Mouse (Mus musculus) stomach, embryonic 14.5 days (tissue): ENCODE measurements at regions not wholly inside any gene's neighbourhood (a gene's known extent, or its start where the extent isn't known, plus 50 kb on each side); places are given as distances from the start of the nearest gene placed in this dataset.

Experiments used
- ATAC-seq: fragments of 200-750 bp; cut with Nextera tagmentation; 2 replicates; pipeline ENCODE4 v1.8.0; 2017; ENCODE audit warnings: low read depth, moderate TSS enrichment; ENCODE audit not compliant: insufficient number of reproducible peaks, insufficient read depth, low FRiP score
- H3K27ac ChIP-seq: fragments of 300-500 bp; sonication (generic); 2 replicates; pipeline ENCODE4 v1.5.1; 2014; ENCODE audit warnings: mild to moderate bottlenecking, low read length, moderate library complexity, mixed read lengths
- H3K27me3 ChIP-seq: fragments of 300-500 bp; sonication (generic); 2 replicates; pipeline ENCODE4 v1.6.1; 2014; ENCODE audit warnings: low read length, control low read depth, mixed read lengths; ENCODE audit not compliant: control insufficient read depth, insufficient read depth
- H3K36me3 ChIP-seq: fragments of 300-500 bp; sonication (generic); 2 replicates; pipeline ENCODE4 v1.6.1; 2014; ENCODE audit warnings: mild to moderate bottlenecking, control low read depth, low read length, moderate library complexity, mixed read lengths; ENCODE audit not compliant: control insufficient read depth, insufficient read depth
- H3K4me1 ChIP-seq: fragments of 300-500 bp; sonication (generic); 2 replicates; pipeline ENCODE4 v1.6.1; 2014; ENCODE audit warnings: low read length, control low read depth, mixed read lengths; ENCODE audit not compliant: control insufficient read depth, insufficient read depth
- H3K4me2 ChIP-seq: fragments of 300-500 bp; sonication (generic); replicated peaks from 2 replicates; pipeline ENCODE4 v1.6.1; 2014; ENCODE audit warnings: low read depth, low read length, control low read depth
- H3K4me3 ChIP-seq: fragments of 300-500 bp; sonication (generic); 2 replicates; pipeline ENCODE4 v1.5.1; 2014; ENCODE audit warnings: low read depth, low read length, control low read depth
- H3K9ac ChIP-seq: fragments of 300-500 bp; sonication (generic); replicated peaks from 2 replicates; pipeline ENCODE4 v1.6.1; 2014; ENCODE audit warnings: low read depth, mild to moderate bottlenecking, control low read depth, low read length, moderate library complexity, mixed read lengths
- H3K9me3 ChIP-seq: fragments of 300-500 bp; sonication (generic); 2 replicates; pipeline ENCODE4 v1.6.1; 2016; ENCODE audit warnings: low read depth, low read length, control low read depth; ENCODE audit not compliant: control insufficient read depth
- WGBS: fragments of 180-500 bp; shearing (Covaris S2); extraction: QIAGEN DNeasy Blood & Tissue Kit; methylation state at CpG from one replicate; pipeline ENCODE4 v1.1.7; 2014; 5-methylcytosine and 5-hydroxymethylcytosine counted together

DNA sequence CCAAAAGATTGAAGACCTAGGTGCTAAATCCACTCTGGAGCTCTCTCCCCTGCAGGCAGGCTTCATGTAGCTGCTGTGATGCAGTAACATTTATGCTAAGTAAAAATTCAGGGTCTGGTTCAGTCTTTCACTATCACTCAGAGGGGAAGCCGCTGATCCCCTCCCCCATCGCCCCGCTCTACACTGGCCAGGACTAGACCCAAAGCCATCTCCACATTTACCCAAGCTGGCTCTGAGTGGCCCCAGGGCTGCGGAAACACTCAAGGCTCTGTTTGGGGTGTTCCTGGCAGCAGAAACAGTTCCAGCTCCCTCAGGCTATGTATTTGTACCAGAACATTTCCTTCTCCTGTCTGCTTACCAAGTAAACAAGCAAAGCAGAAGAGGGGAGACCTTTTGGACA is 85.5 kb upstream of the Gm26657 start:
- H3K4me3 ChIP-seq: no peak overlapping the region
- no peak overlapping the region for H3K4me2 ChIP-seq
- no peaks in the 10 kb centered on the region for H3K36me3 ChIP-seq
- no peaks in the 10 kb centered on the region for H3K9me3 ChIP-seq
- ATAC-seq: no peak
- H3K9ac ChIP-seq: no peak overlapping the region
- WGBS: 76% methylated on average over 4 of the region's 4 CpGs
- H3K27me3 ChIP-seq: no peaks in the 10 kb centered on the region
- H3K27ac ChIP-seq: no peak overlapping the region
- H3K4me1 ChIP-seq: no peaks in the 10 kb centered on the region

DNA sequence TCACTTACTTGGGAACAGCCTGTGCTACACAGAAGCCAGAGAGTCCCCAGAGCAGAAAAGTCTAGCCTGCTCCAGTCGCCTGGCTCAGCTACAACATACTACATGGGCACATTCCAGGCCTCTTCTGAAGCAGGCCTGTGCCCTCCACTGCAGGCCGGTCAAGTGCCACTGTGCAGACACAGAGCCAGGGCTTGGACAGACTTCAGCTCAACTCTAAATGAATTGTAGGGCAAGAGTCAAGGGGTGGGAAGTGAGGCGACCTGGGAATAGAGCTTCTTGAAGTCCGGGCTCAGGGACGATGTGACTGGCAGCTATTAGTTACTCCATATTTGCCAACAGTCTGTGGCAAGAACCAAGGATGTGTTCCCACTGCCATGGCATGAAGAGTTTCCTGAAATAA is 87.1 kb upstream of the Gm26657 start:
- H3K9ac ChIP-seq: no peak overlapping the region
- no peak overlapping the region for H3K27ac ChIP-seq
- no peaks in the 10 kb centered on the region for H3K9me3 ChIP-seq
- no peak overlapping the region for H3K4me2 ChIP-seq
- whole genome bisulfite sequencing: 72% methylated on average over 5 of the region's 5 CpGs
- ATAC-seq: no peak
- no peaks in the 10 kb centered on the region for H3K27me3 ChIP-seq
- no peaks in the 10 kb centered on the region for H3K4me1 ChIP-seq
- H3K4me3 ChIP-seq: no peak overlapping the region
- H3K36me3 ChIP-seq: no peaks in the 10 kb centered on the region

DNA sequence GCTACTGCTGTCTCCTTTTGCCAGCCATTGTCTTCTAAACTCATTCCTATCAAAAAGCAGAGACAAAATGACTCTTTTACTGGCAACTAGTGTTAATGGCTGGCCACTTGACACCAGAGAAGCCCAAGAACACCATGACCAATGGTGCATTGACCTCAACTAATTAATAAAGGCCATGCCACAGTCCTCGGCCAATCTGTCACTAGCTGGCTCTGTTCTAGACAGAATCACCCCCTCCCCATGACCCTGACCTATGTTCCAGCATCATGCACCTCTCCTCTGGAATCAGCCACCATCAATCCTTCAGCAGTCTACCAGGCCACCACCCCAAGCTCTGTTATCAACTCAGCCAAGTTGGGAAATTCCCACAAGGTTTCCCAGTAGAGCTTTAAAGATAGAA is 90.1 kb upstream of the Gm26657 start:
- 65% methylated on average over 1 of the region's 1 CpGs for WGBS
- H3K4me2 ChIP-seq: no peak overlapping the region
- no peaks in the 10 kb centered on the region for H3K36me3 ChIP-seq
- no peak overlapping the region for H3K27ac ChIP-seq
- no peak overlapping the region for H3K9ac ChIP-seq
- no peaks in the 10 kb centered on the region for H3K9me3 ChIP-seq
- H3K4me3 ChIP-seq: no peak overlapping the region
- no peak for ATAC-seq
- H3K27me3 ChIP-seq: no peaks in the 10 kb centered on the region
- no peaks in the 10 kb centered on the region for H3K4me1 ChIP-seq

DNA sequence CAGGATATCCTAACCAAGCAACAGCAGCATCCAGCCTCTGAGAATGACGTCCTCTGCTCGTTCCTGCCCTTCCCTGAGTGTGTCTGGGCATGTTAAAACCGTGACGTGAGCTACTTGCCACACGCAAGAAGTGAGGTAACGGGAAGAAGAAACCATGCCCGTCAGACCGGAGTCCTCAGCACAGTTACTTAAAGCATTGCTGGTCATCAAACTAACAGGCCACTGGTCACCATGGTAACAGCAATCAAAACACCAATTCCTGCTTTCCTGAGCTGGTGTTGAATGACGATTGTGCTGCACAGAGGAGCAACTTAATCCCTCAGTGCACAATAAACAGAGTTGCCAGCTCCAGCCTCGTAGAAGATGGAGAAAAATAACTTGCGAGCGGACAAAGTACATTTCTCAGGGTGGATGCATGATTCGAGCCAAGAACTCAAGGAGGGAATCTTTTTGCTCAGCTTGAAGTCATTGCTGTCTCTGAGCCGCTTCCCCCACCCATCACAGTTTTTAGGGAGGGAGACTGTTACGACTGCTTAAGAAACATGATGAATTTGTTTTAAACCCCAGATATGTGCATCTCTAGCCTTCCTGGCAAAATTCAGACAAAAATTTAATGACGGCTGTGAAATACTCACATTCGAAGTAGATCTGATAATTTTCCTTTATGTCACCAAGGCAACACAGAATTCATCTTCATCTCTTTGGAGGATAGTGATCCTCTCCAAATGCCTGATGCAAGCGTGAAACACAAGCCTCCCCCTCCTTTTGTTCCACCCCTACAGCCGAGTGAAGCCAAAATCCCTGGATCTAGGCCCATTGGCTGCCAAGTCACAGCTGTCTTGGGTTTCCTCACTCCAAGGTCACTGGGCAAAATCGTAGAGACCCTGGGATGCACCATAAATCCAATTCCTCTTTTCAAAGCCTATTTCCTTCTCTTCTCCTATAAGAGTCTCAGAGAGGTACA is 95.6 kb upstream of the Gm26657 start:
- Histone ChIP-seq H3K27me3 (no peaks in the 10 kb centered on the region), H3K9me3 (no peaks in the 10 kb centered on the region), H3K36me3 (no peaks in the 10 kb centered on the region), H3K27ac (no peak overlapping the region), H3K4me3 (no peak overlapping the region), H3K4me1 (peaks cover 11% of the 10 kb centered on the region), H3K4me2 (0 out of 2 replicates have a peak overlapping the region, but pooled peaks have one; percentile 1), H3K9ac (no peak overlapping the region)
- no peak for ATAC-seq
- WGBS: 33% methylated on average over 20 of the region's 20 CpGs

DNA sequence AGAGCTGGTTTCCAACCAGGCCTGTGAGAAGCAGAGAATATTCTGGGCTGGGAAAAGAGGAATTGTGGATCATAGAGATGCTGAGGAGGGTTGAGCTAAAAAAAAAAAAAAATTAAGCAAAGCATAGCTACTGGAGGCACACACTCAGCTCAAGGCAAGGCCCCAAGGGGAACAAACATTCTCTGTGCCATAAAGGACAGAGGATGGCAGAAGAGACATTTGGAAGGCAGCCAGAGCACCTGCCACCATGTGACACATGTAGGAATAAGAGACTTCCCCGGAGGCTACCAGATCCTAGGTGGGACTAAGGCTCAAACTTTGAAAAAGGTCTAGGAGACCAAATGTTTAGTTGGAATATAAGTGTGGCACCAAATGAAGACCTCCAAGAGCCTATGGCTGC is 96.4 kb upstream of the Gm26657 start:
- 62% methylated on average over 1 of the region's 1 CpGs for WGBS
- no peak overlapping the region for H3K9ac ChIP-seq
- H3K9me3 ChIP-seq: no peaks in the 10 kb centered on the region
- no peak overlapping the region for H3K4me3 ChIP-seq
- no peak overlapping the region for H3K27ac ChIP-seq
- H3K4me1 ChIP-seq: peaks cover 11% of the 10 kb centered on the region
- H3K36me3 ChIP-seq: no peaks in the 10 kb centered on the region
- H3K4me2 ChIP-seq: no peak overlapping the region
- no peaks in the 10 kb centered on the region for H3K27me3 ChIP-seq
- ATAC-seq: no peak

DNA sequence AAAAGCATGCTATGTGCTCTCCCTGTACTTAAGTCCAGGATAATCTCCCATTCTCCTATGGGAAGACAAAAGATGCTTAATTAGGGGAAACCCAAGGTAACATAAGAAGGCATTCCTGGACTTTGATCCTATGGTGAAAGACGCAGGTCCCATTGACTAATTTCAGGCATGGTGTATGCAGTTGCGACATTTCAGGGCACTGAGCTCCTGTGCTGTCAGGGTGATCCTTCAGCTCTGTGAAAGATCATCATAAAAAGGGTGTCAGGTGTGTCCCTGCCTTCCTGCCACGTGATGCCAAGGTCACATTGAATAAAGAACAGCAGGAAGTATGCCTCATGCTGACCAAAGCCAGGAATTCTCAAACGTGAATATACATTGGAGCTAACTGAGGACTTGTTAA is 100.2 kb upstream of the Gm26657 start:
- no peak overlapping the region for H3K9ac ChIP-seq
- no peak for ATAC-seq
- WGBS: 47% methylated on average over 4 of the region's 4 CpGs

DNA sequence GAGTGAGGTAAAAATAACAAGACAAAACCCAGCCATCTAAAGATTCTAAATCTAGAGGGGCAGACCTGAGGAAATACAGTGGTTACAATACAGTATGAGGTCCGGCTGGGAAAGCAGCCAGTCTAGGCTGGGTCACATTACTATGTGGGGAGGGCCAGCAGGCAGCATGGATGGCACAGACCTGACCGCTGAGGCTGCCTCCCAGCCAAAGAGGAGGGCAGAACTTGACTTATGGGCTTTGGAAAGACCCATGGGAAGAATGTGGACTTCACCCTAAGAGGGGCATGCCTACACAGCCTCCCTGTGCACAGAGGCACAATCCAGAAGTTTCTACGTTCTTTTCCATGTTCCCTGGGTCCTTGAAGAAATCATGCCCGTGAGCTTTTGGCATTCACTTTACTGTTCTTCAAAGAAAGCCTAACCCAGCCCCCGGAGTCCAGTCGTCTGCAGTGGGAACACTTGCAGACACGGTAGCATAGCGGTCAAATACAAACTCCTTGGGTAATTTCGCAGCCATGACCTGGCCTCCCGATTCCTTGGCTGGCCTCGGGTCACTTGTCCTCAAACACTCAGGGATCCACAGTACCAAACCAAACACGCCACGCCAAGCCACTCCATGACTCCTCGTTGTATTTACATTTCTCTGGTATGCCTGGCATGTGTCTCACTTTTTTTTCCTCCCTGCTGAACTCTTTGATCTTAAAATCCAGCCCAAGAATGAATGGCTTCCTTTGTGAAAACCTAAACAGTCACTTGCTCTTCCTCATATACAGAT is 101.0 kb upstream of the Gm26657 start:
- 23% methylated on average over 14 of the region's 14 CpGs for WGBS
- Histone ChIP-seq H3K36me3 (no peaks in the 10 kb centered on the region), H3K4me2 (no peak overlapping the region), H3K27ac (no peak overlapping the region), H3K4me1 (peaks cover 4% of the 10 kb centered on the region; the same call in 1 of the 2 replicates), H3K9me3 (no peaks in the 10 kb centered on the region), H3K27me3 (no peaks in the 10 kb centered on the region), H3K4me3 (no peak overlapping the region), H3K9ac (no peak overlapping the region)
- ATAC-seq: no peak

More for the DNA sequence above, 100.2 kb upstream of the Gm26657 start:
- no peak overlapping the region for H3K4me2 ChIP-seq
- no peak overlapping the region for H3K27ac ChIP-seq
- no peak overlapping the region for H3K4me3 ChIP-seq
- H3K27me3 ChIP-seq: no peaks in the 10 kb centered on the region
- no peaks in the 10 kb centered on the region for H3K9me3 ChIP-seq
- no peaks in the 10 kb centered on the region for H3K36me3 ChIP-seq
- peaks cover 11% of the 10 kb centered on the region for H3K4me1 ChIP-seq

DNA sequence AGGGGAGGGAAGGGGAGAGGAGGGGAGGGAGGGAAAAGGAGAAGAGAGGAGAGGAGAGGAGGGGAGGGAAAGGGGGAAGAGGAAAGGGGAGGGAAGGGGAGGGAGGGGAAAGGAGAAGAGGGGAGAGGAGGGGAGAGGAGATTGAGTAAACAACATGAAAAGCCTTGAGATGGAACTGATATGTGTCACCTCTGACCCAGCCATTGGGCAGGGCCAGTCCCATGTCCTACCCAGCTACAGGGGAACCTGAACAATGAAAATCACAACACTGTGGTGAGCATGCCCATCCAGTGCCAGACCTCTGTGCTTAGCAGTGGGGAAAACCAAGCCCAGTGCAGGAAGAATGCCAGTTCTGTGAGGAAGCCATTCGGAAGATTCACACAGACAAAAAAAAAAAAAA is 103.6 kb upstream of the Gm26657 start:
- H3K9ac ChIP-seq: no peak overlapping the region
- H3K9me3 ChIP-seq: no peaks in the 10 kb centered on the region
- peaks cover 4% of the 10 kb centered on the region; the same call in 1 of the 2 replicates for H3K4me1 ChIP-seq
- no peak overlapping the region for H3K27ac ChIP-seq
- no peaks in the 10 kb centered on the region for H3K27me3 ChIP-seq
- H3K36me3 ChIP-seq: no peaks in the 10 kb centered on the region
- no peak overlapping the region for H3K4me2 ChIP-seq
- WGBS: 75% methylated on average over 1 of the region's 1 CpGs
- no peak overlapping the region for H3K4me3 ChIP-seq
- ATAC-seq: no peak
